Mouse (Mus musculus): Measurements from ENCODE around the gene Lrrc3c. TPM values are rescaled to one million over a fixed set of nuclear protein-coding genes. Genes with fewer than 3 reads are reported as not detected.

The Lrrc3c gene
- polyA plus RNA-seq, 1 experiment from 2014 or later: not detected

DNA sequence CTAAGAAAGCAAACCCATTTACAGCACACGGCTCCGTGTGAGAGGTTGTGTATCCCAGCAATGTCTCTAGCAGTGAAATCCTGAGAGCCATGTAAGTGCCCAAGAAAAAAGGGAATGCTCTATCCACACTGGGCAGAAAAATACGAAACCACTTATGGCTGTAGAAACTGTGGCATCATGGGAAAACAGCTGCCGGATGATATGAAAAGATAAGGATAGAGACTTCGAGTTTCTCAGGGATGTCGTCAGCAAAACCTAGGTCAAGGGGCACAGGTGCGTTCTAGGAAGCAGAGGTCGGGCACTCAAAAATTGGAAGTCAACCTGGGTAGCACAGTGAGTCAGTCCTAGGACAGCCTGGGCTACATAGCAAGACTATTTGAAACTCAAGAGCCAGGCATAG is 8.8 kb upstream of the Lrrc3c start:
- 88% methylated on average over 8 of the region's 8 CpGs for WGBS
- Histone ChIP-seq H3K9ac (replicated peaks; ENCODE audit: low read length) (no peak overlapping the region), H3K27me3 (ENCODE audit: control insufficient read depth, insufficient read depth, low read length) (no peaks in the 10 kb centered on the region), H3K9me3 (ENCODE audit: control insufficient read depth, low read length) (no peaks in the 10 kb centered on the region), H3K4me2 (ENCODE audit: low read length) (no peak overlapping the region), H3K27ac (replicated peaks; ENCODE audit: low read depth, low read length) (no peak overlapping the region), H3K36me3 (ENCODE audit: control insufficient read depth, insufficient read depth, low read length) (no peaks in the 10 kb centered on the region), H3K4me1 (ENCODE audit: control insufficient read depth, insufficient read depth, low read length) (peaks cover 27% of the 10 kb centered on the region), H3K4me3 (replicated peaks; ENCODE audit: low read depth, low read length) (no peak overlapping the region)
- ATAC-seq (ENCODE audit: low FRiP score, low TSS enrichment) (no peak), DNase-seq (no peak)

DNA sequence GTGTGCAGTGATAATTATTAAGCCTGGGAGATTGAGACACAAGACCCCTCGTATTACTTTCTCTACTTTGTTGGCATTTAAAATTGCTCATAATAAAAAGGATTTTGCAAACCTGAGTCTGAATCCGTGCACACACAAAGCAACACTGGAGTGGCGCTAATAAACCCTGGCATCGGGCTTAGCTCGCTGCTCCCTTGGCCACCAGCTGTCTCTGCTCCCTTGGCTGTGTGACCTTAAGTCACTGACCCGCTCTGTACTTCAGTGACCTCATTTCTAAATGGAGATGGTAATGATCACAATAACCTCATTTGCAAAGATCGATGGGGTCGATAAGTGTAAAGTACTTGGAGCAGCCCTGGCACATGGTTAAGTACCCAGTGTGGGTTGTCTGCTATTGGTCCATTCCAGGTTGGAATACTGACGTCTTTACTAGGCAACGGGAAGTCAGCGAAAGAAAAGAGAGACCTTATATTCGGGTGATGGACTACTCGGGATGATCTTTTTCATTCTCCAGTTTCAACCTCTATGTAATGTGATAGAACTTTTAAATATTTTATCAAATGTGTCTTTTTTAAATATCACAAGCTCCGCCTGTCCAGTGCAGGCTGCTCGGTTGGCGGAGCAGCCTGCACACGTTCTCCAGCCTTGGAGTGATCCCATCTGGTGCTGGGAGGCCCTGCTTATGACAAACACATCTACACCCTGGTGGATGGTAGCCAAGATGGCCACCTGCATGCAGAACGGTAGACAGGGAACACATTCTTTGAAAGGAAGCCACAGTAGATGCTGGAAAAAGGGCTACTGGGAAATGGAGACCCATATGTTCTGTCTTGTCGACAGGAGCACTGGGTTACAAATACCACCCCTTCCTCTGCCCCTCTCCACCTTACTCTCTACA is 7.3 kb upstream of the Lrrc3c start:
- WGBS: 74% methylated on average over 19 of the region's 19 CpGs
- no peak for DNase-seq
- Histone ChIP-seq H3K27me3 (ENCODE audit: control insufficient read depth, insufficient read depth, low read length) (no peaks in the 10 kb centered on the region), H3K9me3 (ENCODE audit: control insufficient read depth, low read length) (no peaks in the 10 kb centered on the region), H3K9ac (replicated peaks; ENCODE audit: low read length) (no peak overlapping the region), H3K4me3 (replicated peaks; ENCODE audit: low read depth, low read length) (no peak overlapping the region), H3K36me3 (ENCODE audit: control insufficient read depth, insufficient read depth, low read length) (no peaks in the 10 kb centered on the region), H3K27ac (replicated peaks; ENCODE audit: low read depth, low read length) (no peak overlapping the region), H3K4me1 (ENCODE audit: control insufficient read depth, insufficient read depth, low read length) (peaks cover 20% of the 10 kb centered on the region), H3K4me2 (ENCODE audit: low read length) (no peak overlapping the region)
- no peak for ATAC-seq (ENCODE audit: low FRiP score, low TSS enrichment)

DNA sequence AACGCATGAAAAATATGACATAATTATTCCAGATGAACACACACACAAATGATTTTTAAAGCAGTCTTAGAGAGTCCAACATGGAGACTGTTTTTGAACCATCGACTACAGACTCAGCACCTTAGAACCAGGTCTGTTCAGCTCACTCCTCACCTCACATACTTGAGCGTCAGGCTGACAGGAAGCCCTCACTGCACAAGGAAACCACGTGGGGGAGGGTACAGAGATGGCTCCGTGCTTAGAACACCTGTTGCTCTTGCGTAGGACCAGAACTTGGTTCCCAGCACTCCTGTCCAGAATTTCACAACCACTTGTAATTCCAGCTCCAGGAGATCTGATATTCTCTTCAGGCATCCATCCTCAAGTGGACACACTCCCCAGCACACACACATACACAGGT is 3.1 kb upstream of the Lrrc3c start:
- H3K27me3 ChIP-seq (ENCODE audit: control insufficient read depth, insufficient read depth, low read length): no peaks in the 10 kb centered on the region; the same call in 1 of the 2 replicates

DNA sequence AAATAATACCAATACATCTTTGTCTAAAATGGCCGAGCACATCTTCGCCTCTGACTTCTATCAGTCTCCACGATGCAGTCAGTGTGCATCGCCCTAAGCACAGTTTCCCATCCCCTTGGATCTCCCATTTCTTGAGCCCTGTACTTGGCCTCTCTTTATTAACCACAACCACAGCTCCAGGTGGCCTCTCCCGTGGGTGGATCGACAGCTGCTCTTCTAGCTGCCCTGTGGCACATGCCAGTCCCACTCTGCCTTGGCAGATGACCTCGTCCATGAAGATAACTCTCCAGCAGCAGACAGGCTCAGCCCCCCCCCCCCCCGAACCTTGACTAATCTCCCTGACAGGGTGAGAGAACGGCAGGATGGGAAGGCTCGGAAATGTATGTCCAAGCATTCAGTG is 2.6 kb upstream of the Lrrc3c start:
- no peak for ATAC-seq (ENCODE audit: low FRiP score, low TSS enrichment)
- H3K36me3 ChIP-seq (ENCODE audit: control insufficient read depth, insufficient read depth, low read length): no peaks in the 10 kb centered on the region
- no peak overlapping the region for H3K9ac ChIP-seq (replicated peaks; ENCODE audit: low read length)
- H3K4me1 ChIP-seq (ENCODE audit: control insufficient read depth, insufficient read depth, low read length): no peaks in the 10 kb centered on the region
- no peak for DNase-seq
- H3K4me3 ChIP-seq (replicated peaks; ENCODE audit: low read depth, low read length): no peak overlapping the region
- WGBS: 71% methylated on average over 10 of the region's 10 CpGs
- H3K4me2 ChIP-seq (ENCODE audit: low read length): no peak overlapping the region
- no peaks in the 10 kb centered on the region; the same call in 1 of the 2 replicates for H3K27me3 ChIP-seq (ENCODE audit: control insufficient read depth, insufficient read depth, low read length)
- no peak overlapping the region for H3K27ac ChIP-seq (replicated peaks; ENCODE audit: low read depth, low read length)
- no peaks in the 10 kb centered on the region for H3K9me3 ChIP-seq (ENCODE audit: control insufficient read depth, low read length)

More for the DNA sequence above, 3.1 kb upstream of the Lrrc3c start:
- Histone ChIP-seq H3K4me3 (replicated peaks; ENCODE audit: low read depth, low read length) (no peak overlapping the region), H3K4me1 (ENCODE audit: control insufficient read depth, insufficient read depth, low read length) (no peaks in the 10 kb centered on the region), H3K9ac (replicated peaks; ENCODE audit: low read length) (no peak overlapping the region), H3K4me2 (ENCODE audit: low read length) (no peak overlapping the region), H3K9me3 (ENCODE audit: control insufficient read depth, low read length) (no peaks in the 10 kb centered on the region), H3K36me3 (ENCODE audit: control insufficient read depth, insufficient read depth, low read length) (no peaks in the 10 kb centered on the region), H3K27ac (replicated peaks; ENCODE audit: low read depth, low read length) (no peak overlapping the region)
- no peak for DNase-seq
- WGBS: 74% methylated on average over 6 of the region's 6 CpGs
- no peak for ATAC-seq (ENCODE audit: low FRiP score, low TSS enrichment)

DNA sequence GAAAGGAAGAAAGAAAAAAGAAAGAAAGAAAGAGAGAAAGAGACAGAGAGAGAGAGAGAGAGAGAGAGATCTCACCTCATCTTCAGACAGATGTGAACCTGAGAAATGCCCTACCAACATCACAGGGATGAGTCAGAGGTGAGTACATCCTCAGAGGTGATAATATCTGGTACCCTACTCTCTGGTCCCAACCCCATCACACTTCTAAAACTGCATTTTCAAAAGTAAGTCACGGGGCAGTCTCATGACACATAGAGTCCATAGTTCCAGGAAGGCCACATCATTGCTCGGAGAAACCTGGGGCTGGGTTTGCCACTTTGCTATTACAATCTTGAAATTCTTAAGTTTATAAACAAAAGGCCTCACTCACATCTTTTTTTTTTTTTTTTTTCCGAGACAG is 2.1 kb upstream of the Lrrc3c start:
- H3K27me3 ChIP-seq (ENCODE audit: control insufficient read depth, insufficient read depth, low read length): peaks cover 4% of the 10 kb centered on the region; the same call in 1 of the 2 replicates
- 86% methylated on average over 3 of the region's 3 CpGs for WGBS
- no peaks in the 10 kb centered on the region for H3K36me3 ChIP-seq (ENCODE audit: control insufficient read depth, insufficient read depth, low read length)
- ATAC-seq (ENCODE audit: low FRiP score, low TSS enrichment): no peak
- no peak overlapping the region for H3K27ac ChIP-seq (replicated peaks; ENCODE audit: low read depth, low read length)
- H3K9ac ChIP-seq (replicated peaks; ENCODE audit: low read length): no peak overlapping the region
- H3K4me1 ChIP-seq (ENCODE audit: control insufficient read depth, insufficient read depth, low read length): no peaks in the 10 kb centered on the region
- no peak for DNase-seq
- H3K4me2 ChIP-seq (ENCODE audit: low read length): no peak overlapping the region
- H3K4me3 ChIP-seq (replicated peaks; ENCODE audit: low read depth, low read length): no peak overlapping the region
- no peaks in the 10 kb centered on the region for H3K9me3 ChIP-seq (ENCODE audit: control insufficient read depth, low read length)

DNA sequence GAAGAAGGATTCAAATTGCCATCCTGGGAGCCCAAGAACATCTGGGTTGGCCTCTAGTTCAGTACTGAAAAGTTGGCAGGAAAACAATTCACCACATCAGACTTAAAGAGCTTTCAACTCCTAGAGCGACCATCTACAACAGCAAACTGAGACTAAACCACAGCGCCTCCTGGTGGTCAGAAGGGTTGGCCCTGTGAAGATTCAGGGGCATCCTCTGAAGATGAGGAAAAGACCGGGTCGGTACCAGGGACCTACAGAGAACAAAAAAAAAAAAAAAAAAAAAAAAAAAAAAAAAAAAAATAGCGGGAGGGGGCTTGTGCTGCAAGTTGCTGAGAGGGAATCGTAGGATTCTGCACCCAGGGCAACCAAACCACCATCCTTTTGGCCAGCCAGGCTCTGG is 728 bp upstream of the Lrrc3c start:
- H3K4me1 ChIP-seq (ENCODE audit: control insufficient read depth, insufficient read depth, low read length): peaks cover 4% of the 10 kb centered on the region; the same call in 1 of the 2 replicates
- no peak overlapping the region for H3K27ac ChIP-seq (replicated peaks; ENCODE audit: low read depth, low read length)
- peak; percentile 64 for DNase-seq
- 44% methylated on average over 6 of the region's 6 CpGs for WGBS
- no peak overlapping the region for H3K4me2 ChIP-seq (ENCODE audit: low read length)
- peaks cover 4% of the 10 kb centered on the region; the same call in 1 of the 2 replicates for H3K27me3 ChIP-seq (ENCODE audit: control insufficient read depth, insufficient read depth, low read length)
- no peak overlapping the region for H3K4me3 ChIP-seq (replicated peaks; ENCODE audit: low read depth, low read length)
- H3K36me3 ChIP-seq (ENCODE audit: control insufficient read depth, insufficient read depth, low read length): no peaks in the 10 kb centered on the region
- H3K9me3 ChIP-seq (ENCODE audit: control insufficient read depth, low read length): no peaks in the 10 kb centered on the region
- H3K9ac ChIP-seq (replicated peaks; ENCODE audit: low read length): no peak overlapping the region
- ATAC-seq (ENCODE audit: low FRiP score, low TSS enrichment): no peak

DNA sequence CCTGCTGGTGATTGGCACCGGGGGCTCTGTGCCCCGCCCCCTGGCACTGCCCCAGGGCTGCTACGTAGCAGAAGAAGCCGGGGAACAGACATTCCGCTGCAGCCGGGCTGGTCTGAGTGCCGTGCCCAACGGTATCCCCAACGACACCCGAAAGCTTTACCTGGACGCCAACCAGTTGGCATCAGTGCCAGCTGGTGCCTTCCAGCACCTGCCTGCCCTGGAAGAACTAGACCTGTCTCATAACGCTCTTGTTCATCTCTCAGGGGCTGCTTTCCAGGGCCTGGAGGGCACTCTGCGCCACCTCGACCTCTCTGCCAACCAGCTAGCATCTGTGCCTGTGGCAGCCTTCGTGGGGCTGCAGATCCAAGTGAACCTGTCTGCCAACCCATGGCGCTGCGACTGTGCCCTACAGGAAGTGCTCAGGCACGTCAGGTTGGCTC is 780 bp downstream of the Lrrc3c start:
- ATAC-seq (ENCODE audit: low FRiP score, low TSS enrichment) (no peak), DNase-seq (no peak)
- Histone ChIP-seq H3K4me3 (replicated peaks; ENCODE audit: low read depth, low read length) (no peak overlapping the region), H3K27me3 (ENCODE audit: control insufficient read depth, insufficient read depth, low read length) (peaks cover 4% of the 10 kb centered on the region; the same call in 1 of the 2 replicates), H3K4me1 (ENCODE audit: control insufficient read depth, insufficient read depth, low read length) (peaks cover 4% of the 10 kb centered on the region; the same call in 1 of the 2 replicates), H3K4me2 (ENCODE audit: low read length) (no peak overlapping the region), H3K36me3 (ENCODE audit: control insufficient read depth, insufficient read depth, low read length) (no peaks in the 10 kb centered on the region), H3K9me3 (ENCODE audit: control insufficient read depth, low read length) (no peaks in the 10 kb centered on the region), H3K9ac (replicated peaks; ENCODE audit: low read length) (no peak overlapping the region), H3K27ac (replicated peaks; ENCODE audit: low read depth, low read length) (no peak overlapping the region)
- WGBS: 68% methylated on average over 18 of the region's 18 CpGs

DNA sequence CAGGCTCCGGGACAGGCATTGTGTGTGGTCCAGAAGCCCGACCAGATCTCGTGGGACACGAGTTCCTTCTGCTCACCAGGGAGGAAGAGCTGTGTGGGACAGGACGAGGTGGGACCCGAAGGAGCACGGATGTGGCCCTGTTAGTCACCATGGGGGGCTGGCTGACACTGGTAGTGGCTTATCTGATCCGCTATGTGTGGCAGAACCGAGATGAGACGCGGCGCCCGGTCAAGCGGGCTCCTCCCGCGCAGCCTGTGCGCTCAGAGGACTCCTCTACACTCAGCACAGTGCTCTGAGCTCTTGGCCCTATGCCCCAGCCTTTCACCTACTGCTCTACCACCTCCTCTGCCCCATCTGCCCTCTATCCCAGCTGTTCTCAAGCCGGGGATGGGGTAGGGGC is 1.2 kb downstream of the Lrrc3c start:
- Histone ChIP-seq H3K4me1 (ENCODE audit: control insufficient read depth, insufficient read depth, low read length) (peaks cover 4% of the 10 kb centered on the region; the same call in 1 of the 2 replicates), H3K27me3 (ENCODE audit: control insufficient read depth, insufficient read depth, low read length) (peaks cover 4% of the 10 kb centered on the region; the same call in 1 of the 2 replicates), H3K9me3 (ENCODE audit: control insufficient read depth, low read length) (no peaks in the 10 kb centered on the region), H3K9ac (replicated peaks; ENCODE audit: low read length) (no peak overlapping the region), H3K27ac (replicated peaks; ENCODE audit: low read depth, low read length) (no peak overlapping the region), H3K4me2 (ENCODE audit: low read length) (no peak overlapping the region), H3K36me3 (ENCODE audit: control insufficient read depth, insufficient read depth, low read length) (no peaks in the 10 kb centered on the region), H3K4me3 (replicated peaks; ENCODE audit: low read depth, low read length) (no peak overlapping the region)
- 34% methylated on average over 18 of the region's 18 CpGs for WGBS
- no peak for DNase-seq
- no peak for ATAC-seq (ENCODE audit: low FRiP score, low TSS enrichment)

All from midbrain, embryonic 14.5 days (tissue).